Mouse (Mus musculus): Measurements from ENCODE around the gene Ccdc69. TPM values are rescaled to one million over a fixed set of nuclear protein-coding genes. Genes with fewer than 3 reads are reported as not detected.
"Not testable (repeated sequence)": the region's sequence is repeated elsewhere in the genome, so short reads cannot be mapped to it uniquely, and the experiment has no call there.

The Ccdc69 gene
- polyA plus RNA-seq, 1 experiment: 2.2 TPM

GRCm38 (mm10) chr11:55114291-55114690, 36.4 kb upstream of the Ccdc69 start:
- TF ChIP-seq POLR2A (IDR thresholded peaks at IDR 0.05; ENCODE audit: control insufficient read depth, low read depth, low read length): no peak
- no peak overlapping the region for H3K27ac ChIP-seq (ENCODE audit: control insufficient read depth, insufficient read depth, low read depth, low read length)
- H3K4me3 ChIP-seq (ENCODE audit: control insufficient read depth, low read depth, low read length): no peak overlapping the region
- no peaks in the 10 kb centered on the region for H3K27me3 ChIP-seq (ENCODE audit: control insufficient read depth, insufficient read depth, low read length)
- no peaks in the 10 kb centered on the region for H3K4me1 ChIP-seq (ENCODE audit: control insufficient read depth, insufficient read depth, low read length)
- no peaks in the 10 kb centered on the region for H3K36me3 ChIP-seq (ENCODE audit: control insufficient read depth, insufficient read depth, low read length)

GRCm38 (mm10) chr11:55113861-55114250, 35.9 kb upstream of the Ccdc69 start:
- H3K27me3 ChIP-seq (ENCODE audit: control insufficient read depth, insufficient read depth, low read length); H3K36me3 ChIP-seq (ENCODE audit: control insufficient read depth, insufficient read depth, low read length); H3K4me1 ChIP-seq (ENCODE audit: control insufficient read depth, insufficient read depth, low read length); H3K4me3 ChIP-seq (ENCODE audit: control insufficient read depth, low read depth, low read length): not testable (repeated sequence)
- peak overlapping the region; percentile 41; the same call in 1 of the 2 replicates for H3K27ac ChIP-seq (ENCODE audit: control insufficient read depth, insufficient read depth, low read depth, low read length)

GRCm38 (mm10) chr11:55113209-55113860, 35.4 kb upstream of the Ccdc69 start:
- no peaks in the 10 kb centered on the region for H3K4me1 ChIP-seq (ENCODE audit: control insufficient read depth, insufficient read depth, low read length)
- no peaks in the 10 kb centered on the region for H3K27me3 ChIP-seq (ENCODE audit: control insufficient read depth, insufficient read depth, low read length)
- H3K27ac ChIP-seq (ENCODE audit: control insufficient read depth, insufficient read depth, low read depth, low read length): peak overlapping the region; percentile 41; the same call in 1 of the 2 replicates
- H3K36me3 ChIP-seq (ENCODE audit: control insufficient read depth, insufficient read depth, low read length): no peaks in the 10 kb centered on the region
- no peak overlapping the region for H3K4me3 ChIP-seq (ENCODE audit: control insufficient read depth, low read depth, low read length)
- TF ChIP-seq CTCF (IDR thresholded peaks at IDR 0.05; ENCODE audit: control insufficient read depth, insufficient read depth, insufficient replicate concordance, low read depth, low read length): no peak
- TF ChIP-seq POLR2A (IDR thresholded peaks at IDR 0.05; ENCODE audit: control insufficient read depth, low read depth, low read length): no peak

- Histone ChIP-seq H3K27ac (ENCODE audit: control insufficient read depth, insufficient read depth, low read depth, low read length) (no peak overlapping the region), H3K27me3 (ENCODE audit: control insufficient read depth, insufficient read depth, low read length) (no peaks in the 10 kb centered on the region)
- TF ChIP-seq POLR2A (IDR thresholded peaks at IDR 0.05; ENCODE audit: control insufficient read depth, low read depth, low read length) (no peak), CTCF (IDR thresholded peaks at IDR 0.05; ENCODE audit: control insufficient read depth, insufficient read depth, insufficient replicate concordance, low read depth, low read length) (no peak)
These were observed 32.7 kb upstream of the Ccdc69 start for GRCm38 (mm10) chr11:55110566-55111169.

GRCm38 (mm10) chr11:55109521-55110300, 31.8 kb upstream of the Ccdc69 start:
- no peaks in the 10 kb centered on the region; the same call in 1 of the 2 replicates for H3K36me3 ChIP-seq (ENCODE audit: control insufficient read depth, insufficient read depth, low read length)
- TF ChIP-seq POLR2A (IDR thresholded peaks at IDR 0.05; ENCODE audit: control insufficient read depth, low read depth, low read length) (no peak), CTCF (IDR thresholded peaks at IDR 0.05; ENCODE audit: control insufficient read depth, insufficient read depth, insufficient replicate concordance, low read depth, low read length) (no peak)
- no peaks in the 10 kb centered on the region for H3K27me3 ChIP-seq (ENCODE audit: control insufficient read depth, insufficient read depth, low read length)
- H3K27ac ChIP-seq (ENCODE audit: control insufficient read depth, insufficient read depth, low read depth, low read length): no peak overlapping the region
- H3K4me3 ChIP-seq (ENCODE audit: control insufficient read depth, low read depth, low read length): no peak overlapping the region
- H3K4me1 ChIP-seq (ENCODE audit: control insufficient read depth, insufficient read depth, low read length): no peaks in the 10 kb centered on the region

More at GRCm38 (mm10) chr11:55110566-55111169, 32.7 kb upstream of the Ccdc69 start:
- no peaks in the 10 kb centered on the region; the same call in 1 of the 2 replicates for H3K36me3 ChIP-seq (ENCODE audit: control insufficient read depth, insufficient read depth, low read length)
- H3K4me1 ChIP-seq (ENCODE audit: control insufficient read depth, insufficient read depth, low read length): no peaks in the 10 kb centered on the region
- no peak overlapping the region for H3K4me3 ChIP-seq (ENCODE audit: control insufficient read depth, low read depth, low read length)

GRCm38 (mm10) chr11:55106636-55107035, 28.7 kb upstream of the Ccdc69 start:
- Histone ChIP-seq H3K4me3 (ENCODE audit: control insufficient read depth, low read depth, low read length) (no peak overlapping the region), H3K4me1 (ENCODE audit: control insufficient read depth, insufficient read depth, low read length) (no peaks in the 10 kb centered on the region), H3K27ac (ENCODE audit: control insufficient read depth, insufficient read depth, low read depth, low read length) (no peak overlapping the region), H3K27me3 (ENCODE audit: control insufficient read depth, insufficient read depth, low read length) (no peaks in the 10 kb centered on the region), H3K36me3 (ENCODE audit: control insufficient read depth, insufficient read depth, low read length) (no peaks in the 10 kb centered on the region; the same call in 1 of the 2 replicates)
- TF ChIP-seq CTCF (IDR thresholded peaks at IDR 0.05; ENCODE audit: control insufficient read depth, insufficient read depth, insufficient replicate concordance, low read depth, low read length) (no peak), POLR2A (IDR thresholded peaks at IDR 0.05; ENCODE audit: control insufficient read depth, low read depth, low read length) (no peak)

- H3K27me3 ChIP-seq (ENCODE audit: control insufficient read depth, insufficient read depth, low read length): no peaks in the 10 kb centered on the region
- TF ChIP-seq POLR2A (IDR thresholded peaks at IDR 0.05; ENCODE audit: control insufficient read depth, low read depth, low read length): no peak
- no peak for TF ChIP-seq CTCF (IDR thresholded peaks at IDR 0.05; ENCODE audit: control insufficient read depth, insufficient read depth, insufficient replicate concordance, low read depth, low read length)
- H3K4me3 ChIP-seq (ENCODE audit: control insufficient read depth, low read depth, low read length): no peak overlapping the region
- no peak overlapping the region for H3K27ac ChIP-seq (ENCODE audit: control insufficient read depth, insufficient read depth, low read depth, low read length)
- H3K36me3 ChIP-seq (ENCODE audit: control insufficient read depth, insufficient read depth, low read length): no peaks in the 10 kb centered on the region; the same call in 1 of the 2 replicates
- H3K4me1 ChIP-seq (ENCODE audit: control insufficient read depth, insufficient read depth, low read length): no peaks in the 10 kb centered on the region
These were observed 27.5 kb upstream of the Ccdc69 start for GRCm38 (mm10) chr11:55105389-55105788.

Data from testis, adult 2 months (tissue).